Mouse (Mus musculus) adrenal gland, postnatal 14 days (tissue): ENCODE measurements around the gene Gpr37. TPM values are rescaled to one million over a fixed set of nuclear protein-coding genes. Genes with fewer than 3 reads are reported as not detected.

ENCODE experiments used
- DNase-seq: peaks from one replicate; pipeline ENCODE4 v3.0.0; 2021; ENCODE audit warnings: mixed read lengths
- long read RNA-seq, 2 experiments: library from polyadenylated mRNA; stranded (forward); transcript quantifications; one replicate each; pipeline ENCODE4 v2.0.0; 2021
- total RNA-seq: library from RNA; stranded (reverse); gene quantifications from 2 replicates; pipeline ENCODE4 v1.2.3, GENCODE M21; 2021

Gene Gpr37
- 0.44 and 0.49 TPM in 2 replicates for total RNA-seq
- long read RNA-seq, experiment 1, full-length matches to known transcripts = 1 of 1 reads
- long read RNA-seq, experiment 1, partial matches to known transcripts = 0 of 1 reads
- long read RNA-seq, experiment 1, other reads (novel, unspliced or antisense) = 0 of 1 reads
- long read RNA-seq, experiment 2 = 0 reads

- no peak for DNase-seq
Observed at GRCm38 (mm10) chr6:25690629-25691028, at the start of gene Gpr37. Gene Gpr37 (minus strand): TSS chr6:25690729.

DNA sequence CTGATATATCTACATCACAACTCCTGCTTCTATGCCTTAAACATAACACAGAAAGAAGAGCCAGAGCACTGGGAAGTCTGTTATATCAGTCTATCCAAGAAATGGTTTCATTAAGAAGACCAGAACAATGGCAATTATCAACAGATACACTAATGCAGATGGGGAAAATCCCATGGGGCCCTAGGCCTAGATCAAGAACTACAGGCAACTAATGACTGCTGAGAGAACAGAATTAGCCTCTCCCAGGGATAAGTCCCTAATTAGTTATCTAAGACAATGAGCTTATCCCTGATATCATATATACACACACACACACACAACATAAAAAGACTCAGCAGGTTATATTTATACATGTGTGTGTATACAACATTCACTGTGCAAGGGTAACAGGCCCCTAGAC lies 46.0 kb upstream of the Gpr37 start:
- no peak for DNase-seq

DNA sequence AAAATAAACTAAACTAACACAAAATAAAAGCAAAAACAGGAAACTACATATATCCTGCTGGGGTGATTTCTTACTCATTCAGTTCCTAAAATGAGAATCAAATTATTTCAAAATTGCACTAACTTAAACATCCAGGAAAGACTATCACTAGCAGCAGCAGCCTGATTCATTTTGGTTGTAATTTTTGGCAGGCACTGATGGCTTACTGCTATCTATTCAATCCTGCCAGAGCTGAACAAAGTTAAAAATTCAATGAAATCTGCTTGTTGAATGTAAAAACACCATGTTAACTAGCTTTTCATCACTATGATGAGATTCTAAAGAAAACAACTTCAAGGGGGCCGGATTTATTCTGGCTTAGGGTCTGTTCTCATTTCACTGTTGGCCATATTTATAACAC lies 36.0 kb upstream of the Gpr37 start:
- DNase-seq = no peak

DNA sequence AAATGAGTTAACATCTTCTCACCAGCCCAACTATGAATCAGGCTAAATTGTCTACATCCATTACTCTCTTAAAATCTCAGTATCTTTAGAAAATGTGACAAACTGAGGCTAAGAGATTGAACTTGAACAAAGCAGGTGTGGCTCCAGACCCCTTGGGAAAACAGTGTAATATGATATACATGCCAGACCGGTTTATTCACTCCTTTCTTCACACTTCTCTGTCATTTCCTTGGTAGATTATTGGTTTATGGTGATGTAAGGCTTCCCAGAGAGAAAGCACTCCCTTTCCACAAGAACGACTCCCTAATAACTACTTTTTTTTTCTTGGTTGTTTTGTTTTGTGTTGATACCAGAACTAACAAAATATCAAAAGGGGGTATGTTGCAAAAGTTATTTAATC lies 20.1 kb upstream of the Gpr37 start:
- DNase-seq = no peak

- DNase-seq = peak; percentile 53
Observed at GRCm38 (mm10) chr6:25709250-25709895, 18.8 kb upstream of the Gpr37 start.

- no peak for DNase-seq
Observed at GRCm38 (mm10) chr6:25699956-25700355, 9.4 kb upstream of the Gpr37 start.

GRCm38 (mm10) chr6:25690284-25690605 lies 284 bp downstream of the Gpr37 start:
- DNase-seq = peak; percentile 64

- peak; percentile 74 for DNase-seq
Observed at GRCm38 (mm10) chr6:25689520-25690283, 827 bp downstream of the Gpr37 start.

DNA sequence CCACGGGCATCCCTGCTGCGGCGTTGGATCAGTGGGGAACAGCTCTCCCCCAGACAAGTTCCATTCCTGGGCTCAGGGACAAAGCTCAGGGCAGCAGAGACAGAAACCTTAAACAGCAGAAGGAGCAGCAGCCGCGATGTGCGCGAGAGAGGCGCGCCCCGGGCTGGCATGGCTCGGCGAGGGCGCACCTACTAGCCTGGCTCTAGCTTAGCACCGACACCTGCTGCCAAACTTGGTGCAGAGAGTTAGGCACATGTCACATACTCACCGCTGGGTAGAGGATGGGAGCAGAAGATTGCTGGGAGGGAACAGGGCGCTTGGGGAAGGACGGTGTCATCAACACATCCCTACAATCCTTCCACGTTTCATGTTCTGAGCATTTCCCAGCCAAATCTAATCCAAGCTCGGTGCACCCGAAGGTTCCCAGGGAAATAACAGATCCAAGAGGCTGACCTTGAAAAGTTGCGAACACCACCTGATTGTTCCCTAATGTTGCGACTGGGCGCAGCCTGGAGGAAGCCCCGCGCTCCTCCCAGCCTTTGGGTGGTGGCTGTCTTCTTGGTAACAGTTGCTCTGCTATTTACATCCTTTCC lies 1.5 kb downstream of the Gpr37 start:
- DNase-seq = peak; percentile 18

GRCm38 (mm10) chr6:25686760-25687200 lies 3.7 kb downstream of the Gpr37 start:
- DNase-seq = peak; percentile 42

DNA sequence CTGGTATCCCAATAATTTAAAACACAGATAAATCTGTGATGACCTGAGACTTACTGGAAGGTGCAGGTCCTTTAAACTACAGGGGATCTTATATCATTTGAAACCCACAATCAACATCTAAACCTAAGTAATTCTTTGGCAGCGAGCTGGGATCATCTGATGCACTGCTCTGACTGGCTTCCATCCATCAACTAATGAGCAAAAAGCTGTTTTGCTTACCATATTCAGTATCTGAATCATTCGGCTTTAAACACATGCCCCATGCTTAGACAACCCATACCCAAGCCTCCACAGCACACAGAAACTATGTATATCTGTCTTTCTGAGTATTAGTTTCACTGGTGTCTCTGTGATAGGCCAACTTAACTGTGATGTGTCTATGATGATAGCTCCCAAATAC lies 6.1 kb downstream of the Gpr37 start:
- no peak for DNase-seq

DNA sequence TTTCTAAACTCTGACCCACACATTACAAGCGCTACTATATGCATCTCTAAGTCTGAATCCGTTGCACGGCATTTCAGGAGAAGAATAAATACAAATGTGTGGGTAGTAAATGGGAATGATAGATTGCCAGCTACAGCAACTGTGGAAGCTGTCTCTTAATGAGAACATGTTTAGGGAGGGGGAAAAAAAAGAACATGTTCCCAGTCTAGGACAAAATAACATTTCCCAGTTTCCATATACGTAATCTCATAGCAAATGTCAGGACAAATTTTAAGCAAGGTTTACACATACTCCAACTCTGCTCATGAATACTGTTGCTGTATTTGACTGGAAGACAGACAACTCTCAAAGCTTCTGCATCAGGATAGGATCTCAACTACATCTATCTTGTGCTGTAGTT lies 15.4 kb downstream of the Gpr37 start:
- DNase-seq = no peak

GRCm38 (mm10) chr6:25673801-25674200 lies 16.7 kb downstream of the Gpr37 start:
- DNase-seq = no peak

- DNase-seq = no peak
Observed at GRCm38 (mm10) chr6:25670150-25670549, 20.4 kb downstream of the Gpr37 start.

GRCm38 (mm10) chr6:25663942-25664341 lies 26.6 kb downstream of the Gpr37 start:
- DNase-seq = no peak

- no peak for DNase-seq
Observed at GRCm38 (mm10) chr6:25659924-25660675, 30.4 kb downstream of the Gpr37 start.

Other genes with a start within 250 kb of the Gpr37 start
- 12.8 and 14.8 TPM in 2 replicates for gene Pot1a, start 118.5 kb upstream of the Gpr37 start, total RNA-seq